Mouse (Mus musculus): ENCODE measurements around the gene Pmp22. TPM values are rescaled to one million over a fixed set of nuclear protein-coding genes. Genes with fewer than 3 reads are reported as not detected.

The Pmp22 gene
- total RNA-seq, 2 experiments from 2014 or later = 24.6 to 28.9 TPM

- no peak for DNase-seq (ENCODE audit: low spot score in 2 of 2)
- intact Hi-C loops (cut with DNase I) = no loop called here
Observed at GRCm38 (mm10) chr11:63142816-63143215, 14.0 kb downstream of the Pmp22 start.

- intact Hi-C loops (cut with DNase I) = no loop called here
- no peak for DNase-seq (ENCODE audit: low spot score in 2 of 2)
Observed at GRCm38 (mm10) chr11:63143486-63143885, 14.7 kb downstream of the Pmp22 start.

- intact Hi-C loops (cut with DNase I) = no loop called here
Observed at GRCm38 (mm10) chr11:63146601-63147000, 17.8 kb downstream of the Pmp22 start.

GRCm38 (mm10) chr11:63148276-63148675 is 19.5 kb downstream of the Pmp22 start:
- intact Hi-C loops (cut with DNase I) = no loop called here
- no peak for DNase-seq (ENCODE audit: low spot score in 2 of 2)

More at GRCm38 (mm10) chr11:63146601-63147000, 17.8 kb downstream of the Pmp22 start:
- no peak for DNase-seq (ENCODE audit: low spot score in 2 of 2)

DNA sequence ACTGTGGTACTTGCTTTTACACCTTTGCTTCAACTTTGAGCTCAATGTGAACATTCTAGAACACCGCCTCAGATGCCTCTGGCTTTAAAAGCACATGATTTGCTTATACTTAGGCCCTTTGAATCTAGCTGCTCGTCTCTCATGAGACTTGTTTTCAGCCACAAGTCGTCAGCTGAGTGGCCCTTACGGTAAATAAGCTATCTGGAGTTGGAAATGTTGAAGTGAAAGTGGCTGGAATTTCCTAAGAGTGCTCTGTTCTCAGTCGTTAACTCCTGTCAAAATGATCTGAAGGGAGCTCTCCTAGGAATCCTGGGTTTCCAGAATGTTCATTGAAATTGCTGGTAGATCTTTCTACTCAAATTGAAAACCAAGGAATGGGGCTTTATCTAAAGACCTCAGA is 23.1 kb downstream of the Pmp22 start:
- intact Hi-C loops (cut with DNase I) = no loop called here
- no peak for DNase-seq (ENCODE audit: low spot score in 2 of 2)

DNA sequence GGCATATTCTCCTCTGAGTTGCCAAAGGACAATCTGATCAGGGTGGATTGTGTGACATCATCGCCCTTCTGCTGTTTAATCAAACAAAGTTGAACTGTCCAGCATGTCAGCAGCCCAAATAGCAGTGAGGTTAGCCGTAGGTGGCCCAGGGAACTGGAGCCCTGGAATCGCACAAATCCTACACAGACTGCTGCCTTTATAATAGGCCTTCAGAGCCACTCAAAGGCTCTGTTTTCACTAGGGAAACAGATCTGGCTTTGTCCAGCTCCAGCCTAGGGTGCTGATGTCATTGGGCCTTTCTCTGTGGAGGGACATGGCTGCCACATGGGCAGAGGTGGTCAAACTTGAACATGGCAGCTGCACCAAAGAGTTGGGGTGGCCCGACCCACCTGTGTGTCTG is 28.3 kb downstream of the Pmp22 start:
- DNase-seq (ENCODE audit: low spot score in 2 of 2) = no peak
- intact Hi-C loops (cut with DNase I) = no loop called here

- intact Hi-C loops (cut with DNase I) = loop anchor here (10.0 kb wide), 1 partner anchor 406 kb away; the partner anchor contains the start of gene Gm10428
- no peak for DNase-seq (ENCODE audit: low spot score in 2 of 2)
Observed at GRCm38 (mm10) chr11:63160926-63161325, 32.1 kb downstream of the Pmp22 start.

DNA sequence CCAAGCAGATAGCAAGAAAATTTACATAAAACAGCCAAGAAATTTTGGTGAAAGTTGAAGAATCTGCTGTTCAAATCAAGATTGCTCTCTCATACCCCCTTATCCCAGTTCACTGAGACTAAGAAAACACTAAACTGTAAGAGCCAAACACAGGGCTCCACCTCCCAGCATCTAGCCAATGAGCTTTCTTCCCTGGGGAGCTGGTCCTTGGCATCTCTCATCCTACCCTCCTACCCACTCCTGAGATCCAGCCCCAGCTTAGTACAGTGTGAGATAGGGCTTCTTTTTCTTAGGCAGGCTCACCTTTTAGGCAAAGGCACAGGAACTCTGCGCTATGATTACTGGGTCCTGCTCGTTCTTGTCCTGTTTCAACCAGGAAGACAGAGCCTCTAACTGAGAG is 34.0 kb downstream of the Pmp22 start:
- intact Hi-C loops (cut with DNase I) = loop anchor here (10.0 kb wide), 1 partner anchor 408 kb away; the partner anchor contains the start of gene Gm10428
- DNase-seq (ENCODE audit: low spot score in 2 of 2) = no peak

DNA sequence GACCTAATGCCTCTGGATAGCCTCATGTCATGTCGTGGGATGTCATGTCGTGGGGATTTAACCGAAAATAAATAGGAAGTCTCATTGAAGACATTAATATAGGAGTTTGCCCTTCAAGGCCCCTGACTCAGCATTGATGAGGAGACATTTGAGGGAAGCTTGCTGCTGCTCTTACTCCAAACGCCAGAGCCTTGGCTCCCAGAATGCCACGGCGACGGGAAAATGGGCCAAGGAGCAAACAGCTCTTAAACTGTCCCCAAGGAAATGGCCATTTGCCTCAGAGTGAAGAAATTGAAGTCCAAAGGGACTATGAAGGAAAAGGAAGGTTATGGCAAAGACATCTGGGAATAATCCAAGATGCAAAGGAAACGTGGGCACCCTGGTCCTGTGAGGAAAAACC is 34.8 kb downstream of the Pmp22 start:
- DNase-seq (ENCODE audit: low spot score in 2 of 2) = no peak
- intact Hi-C loops (cut with DNase I) = loop anchor here (10.0 kb wide), 1 partner anchor 409 kb away; the partner anchor contains the start of gene Gm10428

GRCm38 (mm10) chr11:63163986-63164682 is 35.4 kb downstream of the Pmp22 start:
- DNase-seq (ENCODE audit: low spot score in 2 of 2) = no peak
- intact Hi-C loops (cut with DNase I) = loop anchor here (10.0 kb wide), 1 partner anchor 409 kb away; the partner anchor contains the start of gene Gm10428

GRCm38 (mm10) chr11:63164756-63165484 is 36.1 kb downstream of the Pmp22 start:
- no peak for DNase-seq (ENCODE audit: low spot score in 2 of 2)
- intact Hi-C loops (cut with DNase I) = loop anchor here (5.0 to 10.0 kb wide), 2 partner anchors 263 to 410 kb away; partner anchors contain the start of gene Gm10428

DNA sequence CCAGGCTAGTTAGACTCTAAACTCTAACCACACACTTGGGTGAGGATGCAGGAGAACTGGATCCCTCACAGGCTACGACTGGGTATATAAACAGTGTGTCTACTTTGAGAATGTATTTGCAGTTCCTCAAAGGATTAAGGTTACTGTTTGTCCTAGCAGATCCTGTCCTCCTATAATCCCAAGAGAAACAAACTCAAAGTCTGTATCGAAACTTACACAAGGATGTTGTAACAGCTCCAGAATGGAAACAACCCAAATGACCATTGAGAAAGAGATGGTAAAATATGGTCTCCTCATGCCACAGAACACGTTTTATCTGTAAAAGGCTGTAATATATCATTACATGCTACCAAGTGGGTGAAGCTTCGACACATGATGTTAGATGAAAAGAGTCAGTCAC is 39.0 kb downstream of the Pmp22 start:
- intact Hi-C loops (cut with DNase I) = loop anchor here (5.0 to 10.0 kb wide), 2 partner anchors 266 to 413 kb away; partner anchors contain the start of gene Gm10428
- no peak for DNase-seq (ENCODE audit: low spot score in 2 of 2)

GRCm38 (mm10) chr11:63168551-63169258 is 39.9 kb downstream of the Pmp22 start:
- intact Hi-C loops (cut with DNase I) = loop anchor here (5.0 to 10.0 kb wide), 2 partner anchors 266 to 414 kb away; partner anchors contain the start of gene Gm10428
- DNase-seq (ENCODE audit: low spot score in 2 of 2) = no peak

DNA sequence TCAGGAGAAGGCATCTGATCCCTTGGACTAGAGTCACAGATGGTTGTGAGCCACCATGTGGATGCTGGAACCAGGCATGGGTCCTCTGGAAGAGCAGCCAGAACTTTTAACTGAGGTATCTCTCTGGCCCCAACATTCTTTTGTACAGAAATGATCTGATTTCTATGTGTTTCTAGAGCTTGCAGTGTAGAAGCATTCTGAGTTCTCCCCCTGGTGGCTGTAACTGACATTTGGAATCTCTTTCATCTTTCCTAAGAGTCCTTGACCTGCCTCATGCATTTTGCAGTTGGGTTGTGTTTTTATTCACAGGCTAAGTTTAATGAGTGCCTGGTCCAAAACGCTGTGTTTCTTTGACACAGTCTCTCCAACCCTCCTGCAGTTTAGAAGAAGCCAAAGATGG is 43.2 kb downstream of the Pmp22 start:
- intact Hi-C loops (cut with DNase I) = no loop called here
- DNase-seq (ENCODE audit: low spot score in 2 of 2) = peak; percentile 60 to 62

DNA sequence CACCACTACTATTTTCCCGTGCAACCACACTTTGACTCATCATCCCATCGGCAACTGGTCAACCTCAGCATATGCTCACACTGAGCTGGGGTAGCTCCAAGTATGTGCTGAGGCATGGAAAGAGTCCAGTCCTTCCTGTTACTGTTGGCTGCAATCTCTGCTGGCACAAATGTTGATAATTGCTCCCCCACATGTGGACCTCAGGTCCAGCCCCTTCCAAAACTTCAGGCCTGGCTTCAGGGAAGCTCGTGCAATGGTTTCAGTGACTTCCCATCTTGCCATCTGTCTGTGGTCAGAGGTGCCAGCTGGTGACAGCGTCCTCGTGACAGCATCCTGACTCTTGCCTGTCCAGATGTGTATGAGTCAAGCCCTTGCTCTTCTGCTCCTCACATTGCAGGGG is 44.8 kb downstream of the Pmp22 start:
- DNase-seq (ENCODE audit: low spot score in 2 of 2) = no peak
- intact Hi-C loops (cut with DNase I) = no loop called here

DNA sequence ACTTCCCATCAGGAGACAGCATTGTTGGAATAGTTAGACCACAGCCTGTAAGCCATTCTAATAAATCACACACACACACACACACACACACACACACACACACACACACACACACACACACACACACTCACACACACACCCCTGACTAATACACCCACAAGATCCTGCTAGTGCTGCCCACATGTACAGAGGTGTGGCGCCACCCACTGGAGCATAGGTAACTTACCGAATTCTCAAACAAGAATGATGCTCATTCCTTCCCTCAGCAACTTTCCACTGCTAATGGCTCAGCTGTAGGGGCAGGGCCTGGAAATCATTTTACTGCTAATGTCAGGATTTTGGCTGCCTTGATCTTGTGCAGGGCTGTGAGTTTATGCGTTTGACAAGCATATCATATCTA is 46.5 kb downstream of the Pmp22 start:
- intact Hi-C loops (cut with DNase I) = no loop called here
- DNase-seq (ENCODE audit: low spot score in 2 of 2) = peak in 1 of 2 experiments; percentile 25

- intact Hi-C loops (cut with DNase I) = no loop called here
Observed at GRCm38 (mm10) chr11:63176416-63176815, 47.6 kb downstream of the Pmp22 start.

GRCm38 (mm10) chr11:63180262-63181101 is 51.7 kb downstream of the Pmp22 start:
- DNase-seq (ENCODE audit: low spot score in 2 of 2) = no peak
- intact Hi-C loops (cut with DNase I) = no loop called here

More at GRCm38 (mm10) chr11:63176416-63176815, 47.6 kb downstream of the Pmp22 start:
- DNase-seq (ENCODE audit: low spot score in 2 of 2) = peak; percentile 43 to 77

DNA sequence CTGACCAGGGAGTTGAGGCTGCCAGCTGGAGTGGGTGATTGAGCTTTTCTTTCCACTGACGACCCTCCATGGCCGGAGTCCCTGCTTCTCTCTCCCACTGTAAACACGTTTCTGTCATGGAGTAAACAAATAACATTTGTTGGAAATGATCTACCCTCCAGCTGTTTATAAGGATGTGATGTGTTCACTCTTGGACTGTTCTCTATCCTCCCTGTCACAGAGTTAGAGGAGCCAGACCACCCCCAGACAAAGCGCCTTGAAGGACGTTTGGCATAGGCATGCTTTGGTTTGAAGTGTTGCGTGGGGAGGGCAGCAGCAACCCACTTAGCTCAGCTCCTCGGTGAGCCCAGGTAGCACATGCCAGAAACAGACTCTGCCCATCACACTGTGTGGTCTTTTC is 60.0 kb downstream of the Pmp22 start:
- DNase-seq (ENCODE audit: low spot score in 2 of 2) = no peak
- intact Hi-C loops (cut with DNase I) = no loop called here
